Mouse (Mus musculus) small intestine, adult 2 months (tissue): ENCODE results near the gene Galnt12.

Experiments used
- CTCF ChIP-seq: fragments of 200-500 bp; IDR thresholded peaks from 2 replicates; pipeline ENCODE4 v1.5.1; 2012; ENCODE audit warnings: low read depth, mild to moderate bottlenecking, control low read depth, inconsistent platforms, low read length, moderate library complexity, mixed read lengths; ENCODE audit not compliant: insufficient replicate concordance, insufficient read length; ENCODE audit errors: extremely low read depth
- POLR2A ChIP-seq: fragments of 200-500 bp; IDR thresholded peaks from 2 replicates; pipeline ENCODE4 v1.6.1; 2012; ENCODE audit warnings: low read depth, mild to moderate bottlenecking, control low read depth, inconsistent platforms, low read length, moderate library complexity

- TF ChIP-seq POLR2A (0 out of 2 replicates have a peak, but pooled peaks have one; percentile 30), CTCF (no peak)
Measured at GRCm38 (mm10) chr4:47056791-47057509, 34.8 kb upstream of the Galnt12 start, which contains the start of gene Anks6.
